Mouse (Mus musculus) olfactory bulb, adult 2 months (tissue): ENCODE measurements around the gene Trpv4. TPM values are rescaled to one million over a fixed set of nuclear protein-coding genes. Genes with fewer than 3 reads are reported as not detected.

ENCODE experiments used
- H3K27ac ChIP-seq: fragments of 200-500 bp; 2 replicates; pipeline ENCODE4 v1.5.1; 2012; ENCODE audit warnings: low read depth, low read length; ENCODE audit not compliant: insufficient read depth
- H3K4me1 ChIP-seq: fragments of 200-500 bp; 2 replicates; pipeline ENCODE4 v1.6.1; 2012; ENCODE audit warnings: low read length; ENCODE audit not compliant: control insufficient read depth, insufficient read depth
- H3K4me3 ChIP-seq: fragments of 200-500 bp; 2 replicates; pipeline ENCODE4 v1.5.1; 2012; ENCODE audit warnings: mild to moderate bottlenecking, low read depth, low read length, moderate library complexity; ENCODE audit not compliant: insufficient read depth
- CTCF ChIP-seq: fragments of 200-500 bp; IDR thresholded peaks from 2 replicates; pipeline ENCODE4 v1.5.1; 2012; ENCODE audit warnings: low read depth, mild to moderate bottlenecking, low read length, moderate library complexity; ENCODE audit not compliant: insufficient read depth
- POLR2A ChIP-seq: fragments of 200-500 bp; IDR thresholded peaks from 2 replicates; pipeline ENCODE4 v1.6.1; 2012; ENCODE audit warnings: mild to moderate bottlenecking, low read depth, low read length, moderate library complexity; ENCODE audit not compliant: insufficient read depth
- WGBS: fragments of 180-500 bp; shearing (Covaris S2); methylation state at CpG from one replicate; pipeline ENCODE4 v1.1.7; 2018; 5-methylcytosine and 5-hydroxymethylcytosine counted together
- polyA plus RNA-seq: library from polyadenylated mRNA; stranded (reverse); fragments of >200 nt; gene quantifications from 2 replicates; pipeline ENCODE4 v1.2.4, GENCODE M21; 2012; ENCODE audit warnings: low replicate concordance; ENCODE audit not compliant: missing spikeins, insufficient read depth, insufficient read length

The Trpv4 gene
- polyA plus RNA-seq, 1 experiment: not detected

- Histone ChIP-seq H3K27ac (no peak overlapping the region), H3K4me3 (no peak overlapping the region), H3K4me1 (peaks cover 14% of the 10 kb centered on the region)
- 77% methylated on average over 15 of the region's 15 CpGs for WGBS
- TF ChIP-seq CTCF (no peak), POLR2A (no peak)
These were observed 4.4 kb downstream of the Trpv4 start for GRCm38 (mm10) chr5:114653656-114654437.

GRCm38 (mm10) chr5:114651449-114651848 is 6.8 kb downstream of the Trpv4 start:
- TF ChIP-seq POLR2A: no peak
- no peak for TF ChIP-seq CTCF
- WGBS: 76% methylated on average over 3 of the region's 3 CpGs
- peaks cover 14% of the 10 kb centered on the region for H3K4me1 ChIP-seq
- no peak overlapping the region for H3K27ac ChIP-seq
- no peak overlapping the region for H3K4me3 ChIP-seq

- H3K27ac ChIP-seq: no peak overlapping the region
- WGBS: 59% methylated on average over 14 of the region's 14 CpGs
- peaks cover 14% of the 10 kb centered on the region for H3K4me1 ChIP-seq
- no peak for TF ChIP-seq POLR2A
- TF ChIP-seq CTCF: no peak
- H3K4me3 ChIP-seq: no peak overlapping the region
These were observed 7.2 kb downstream of the Trpv4 start for GRCm38 (mm10) chr5:114651002-114651401.

GRCm38 (mm10) chr5:114648728-114649311 is 9.4 kb downstream of the Trpv4 start:
- TF ChIP-seq CTCF (no peak), POLR2A (no peak)
- Histone ChIP-seq H3K4me1 (peaks cover 14% of the 10 kb centered on the region), H3K27ac (no peak overlapping the region), H3K4me3 (no peak overlapping the region)
- 81% methylated on average over 11 of the region's 11 CpGs for WGBS

- Histone ChIP-seq H3K27ac (no peak overlapping the region), H3K4me1 (peaks cover 14% of the 10 kb centered on the region), H3K4me3 (peak overlapping the region; percentile 39)
- WGBS: 3% methylated on average over 27 of the region's 27 CpGs
- TF ChIP-seq POLR2A (no peak), CTCF (no peak)
These were observed 10.8 kb downstream of the Trpv4 start for GRCm38 (mm10) chr5:114647211-114647974.

- WGBS: 90% methylated on average over 5 of the region's 5 CpGs
- Histone ChIP-seq H3K4me1 (peaks cover 14% of the 10 kb centered on the region), H3K4me3 (no peak overlapping the region), H3K27ac (no peak overlapping the region)
- no peak for TF ChIP-seq POLR2A
- TF ChIP-seq CTCF: no peak
These were observed 12.3 kb downstream of the Trpv4 start for GRCm38 (mm10) chr5:114645916-114646315.

GRCm38 (mm10) chr5:114644918-114645317 is 13.3 kb downstream of the Trpv4 start:
- H3K4me3 ChIP-seq: no peak overlapping the region
- no peak for TF ChIP-seq CTCF
- no peak for TF ChIP-seq POLR2A
- H3K4me1 ChIP-seq: peaks cover 14% of the 10 kb centered on the region
- no peak overlapping the region for H3K27ac ChIP-seq
- WGBS: 59% methylated on average over 6 of the region's 6 CpGs

- Histone ChIP-seq H3K4me3 (no peak overlapping the region), H3K27ac (no peak overlapping the region), H3K4me1 (peaks cover 6% of the 10 kb centered on the region)
- no peak for TF ChIP-seq POLR2A
- TF ChIP-seq CTCF: no peak
- WGBS: 87% methylated on average over 10 of the region's 10 CpGs
These were observed 17.4 kb downstream of the Trpv4 start for GRCm38 (mm10) chr5:114640809-114641208.

- no peak overlapping the region for H3K27ac ChIP-seq
- 24% methylated on average over 7 of the region's 7 CpGs for WGBS
- H3K4me3 ChIP-seq: no peak overlapping the region; the same call in 1 of the 2 replicates
- peaks cover 6% of the 10 kb centered on the region for H3K4me1 ChIP-seq
- TF ChIP-seq CTCF: no peak
- no peak for TF ChIP-seq POLR2A
These were observed 18.6 kb downstream of the Trpv4 start for GRCm38 (mm10) chr5:114639645-114639957.
